Mouse (Mus musculus) thymus, adult 18-20 months (tissue): Measurements from ENCODE around the gene Creg1.
A peak's percentile ranks its signal among the peaks of the same experiment; 100 is the strongest.
"Not testable (repeated sequence)": the region's sequence is repeated elsewhere in the genome, so short reads cannot be mapped to it uniquely, and the experiment has no call there.

Experiments used
- DNase-seq, 2 experiments: peaks; one replicate each; pipeline ENCODE4 v3.0.0; 2022; ENCODE audit warnings: mixed read lengths in 2 of 2

The Creg1 gene

DNA sequence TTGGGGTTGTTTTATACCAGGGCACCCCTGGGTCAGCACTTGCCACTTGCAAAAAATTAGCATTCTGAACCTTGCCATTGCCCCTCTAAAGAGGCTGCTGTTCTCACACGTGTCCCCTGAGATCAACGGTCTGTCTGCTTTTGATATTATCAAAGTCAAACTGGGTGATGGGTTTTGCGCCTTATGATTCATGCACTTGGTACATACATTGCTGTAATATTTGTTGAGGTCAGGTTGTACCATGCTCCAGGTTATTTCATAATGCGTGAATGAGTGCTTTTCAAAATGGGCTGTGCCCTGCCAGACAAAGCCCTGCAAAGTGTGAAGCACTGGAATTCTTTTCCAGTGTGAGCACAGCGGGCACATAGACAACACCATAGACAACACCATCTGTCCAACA, 11.7 kb upstream of the Creg1 start:
- DNase-seq = no peak

DNA sequence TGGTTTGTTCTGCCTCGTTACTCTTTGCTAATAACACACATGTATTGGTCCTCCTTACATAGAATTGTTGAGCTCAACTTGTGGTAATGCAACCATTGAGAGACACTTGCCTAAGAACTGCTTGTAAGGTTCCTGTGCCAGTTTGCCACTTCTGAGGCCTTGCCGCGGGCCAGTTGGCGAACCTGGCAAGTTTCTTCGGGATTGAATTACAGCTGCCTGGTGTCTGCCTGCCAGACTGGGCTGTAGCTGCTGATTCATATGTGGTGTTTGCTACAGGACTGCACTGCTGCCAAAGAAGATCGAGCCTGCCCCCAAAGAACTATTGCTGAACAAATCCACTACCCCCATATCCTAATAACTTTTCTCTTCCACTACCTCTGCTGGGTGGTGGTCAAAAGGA, 9.3 kb upstream of the Creg1 start:
- no peak for DNase-seq

DNA sequence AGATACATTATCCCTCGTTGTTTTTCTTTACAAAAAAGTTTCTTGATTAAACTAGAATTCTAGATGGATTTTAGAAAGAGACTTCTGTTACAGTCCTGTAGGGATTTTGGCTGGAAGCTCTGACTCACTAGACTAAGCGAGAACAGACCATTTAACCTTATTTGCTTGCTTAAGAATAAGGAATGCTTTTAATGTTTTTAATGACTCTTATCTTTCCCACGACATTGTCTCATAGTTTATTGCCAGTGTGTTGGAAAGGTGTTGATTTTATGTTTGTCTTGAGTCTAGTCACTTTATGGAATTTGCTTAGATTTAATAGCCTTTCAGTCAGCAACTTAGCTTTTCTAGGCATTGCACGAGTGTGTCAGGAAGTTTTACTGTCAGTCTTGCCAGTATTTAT, 8.4 kb upstream of the Creg1 start:
- no peak for DNase-seq

DNA sequence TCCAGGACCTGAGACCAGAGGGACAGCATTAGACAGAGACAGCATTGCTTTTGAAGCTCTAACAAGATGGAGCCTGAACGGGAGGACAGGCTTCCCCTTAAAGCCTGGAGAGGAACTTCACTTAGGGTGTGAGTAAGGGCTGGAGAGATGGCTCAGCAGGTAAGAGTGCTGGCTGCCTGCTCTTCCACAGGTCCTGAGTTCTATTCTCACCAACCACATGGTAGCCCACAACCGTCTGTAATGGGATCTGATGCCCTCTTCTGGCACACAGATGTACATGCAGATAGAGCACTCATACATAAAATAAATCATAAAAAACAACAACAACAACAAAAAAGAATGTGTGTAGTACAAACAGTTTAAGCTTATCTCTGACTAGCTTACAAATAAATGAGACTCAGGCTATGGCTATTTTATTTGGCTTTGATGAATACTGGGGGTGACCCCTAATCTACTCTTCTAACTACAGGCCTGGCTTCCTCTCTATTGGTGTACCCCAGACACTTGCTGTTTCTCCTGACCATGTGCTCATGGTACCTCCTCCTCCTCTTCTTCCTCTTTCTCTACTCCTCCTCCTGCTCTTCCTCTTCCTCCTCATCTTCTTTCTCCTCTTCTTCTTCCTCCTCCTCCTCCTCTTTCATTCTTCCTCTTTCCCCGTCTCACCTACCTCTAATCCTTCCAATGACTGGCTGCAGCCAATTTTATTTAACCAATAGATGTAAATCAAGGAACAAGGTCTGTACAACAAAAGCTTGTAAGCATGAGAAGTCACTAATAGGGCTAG, 1.8 kb upstream of the Creg1 start:
- DNase-seq = no peak

DNA sequence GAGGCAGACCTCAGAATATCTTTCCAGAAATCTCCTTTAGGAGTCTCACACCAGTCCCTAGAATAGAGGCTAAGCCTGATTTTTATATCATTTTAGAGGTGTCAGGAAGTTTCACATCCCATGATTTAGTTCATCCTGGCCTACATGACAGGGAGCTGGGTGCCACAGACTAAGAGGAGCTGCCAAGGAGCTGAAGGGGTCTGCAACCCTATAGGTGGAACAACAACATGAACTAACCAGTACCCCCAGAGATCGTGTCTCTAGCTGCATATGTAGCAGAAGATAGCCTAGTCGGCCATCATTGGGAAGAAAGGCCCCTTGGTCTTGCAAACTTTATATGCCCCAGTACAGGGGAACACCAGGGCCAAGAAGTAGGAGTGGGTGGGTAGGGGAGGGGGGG, 1.0 kb upstream of the Creg1 start:
- not testable (repeated sequence) for DNase-seq

DNA sequence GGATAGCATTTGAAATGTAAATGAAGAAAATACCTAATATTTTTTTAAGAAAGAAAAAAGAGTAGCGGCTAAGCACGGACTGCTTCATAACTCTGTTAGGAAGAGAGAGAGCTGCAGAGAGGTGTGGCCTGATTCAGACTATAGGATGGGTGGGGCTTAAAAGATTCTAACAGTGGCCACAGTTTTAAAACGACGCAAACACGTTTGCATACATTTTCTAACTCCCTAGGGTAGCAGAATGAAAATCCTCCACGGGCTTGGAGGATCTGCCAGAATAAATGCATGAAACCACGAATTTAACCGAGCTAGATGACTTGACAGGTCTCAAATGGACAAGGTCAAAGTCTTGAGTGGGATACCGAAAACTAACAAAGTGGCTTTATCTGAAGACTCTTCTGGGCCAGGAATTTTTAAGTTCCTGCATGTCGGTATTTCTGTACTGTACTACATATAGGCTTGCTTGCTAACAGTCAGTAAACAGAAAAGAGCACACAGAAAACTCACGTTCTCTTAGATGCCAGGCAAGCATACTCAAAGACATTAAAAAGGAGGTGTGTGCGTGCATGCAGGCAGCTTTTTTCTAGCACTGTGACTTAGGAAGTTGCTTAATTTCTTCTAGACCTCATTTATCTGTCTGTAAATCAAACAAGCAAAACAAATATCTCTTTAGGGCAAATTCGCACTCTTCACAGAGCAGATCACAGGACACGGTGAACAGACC, 472 bp upstream of the Creg1 start:
- DNase-seq = no peak

DNA sequence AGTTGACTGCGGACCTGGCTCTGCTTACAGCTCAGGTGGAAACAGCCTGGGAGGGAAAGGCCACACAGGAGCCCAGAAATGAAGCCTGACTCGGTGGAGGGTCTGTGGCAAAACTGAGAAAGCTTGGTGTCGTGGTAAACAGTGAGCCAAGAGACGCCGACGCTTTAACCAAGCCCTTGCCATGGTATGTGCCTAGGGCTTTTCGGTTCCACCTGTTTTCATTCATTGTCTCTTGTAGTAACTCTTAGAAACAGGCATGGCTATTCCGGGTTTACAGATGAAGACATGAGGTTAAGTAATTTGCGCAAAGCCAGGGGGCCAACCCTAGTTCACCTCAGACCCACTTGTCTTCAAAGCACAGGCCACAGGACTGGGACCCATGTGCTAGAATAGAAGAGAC, 1.0 kb downstream of the Creg1 start:
- no peak for DNase-seq

DNA sequence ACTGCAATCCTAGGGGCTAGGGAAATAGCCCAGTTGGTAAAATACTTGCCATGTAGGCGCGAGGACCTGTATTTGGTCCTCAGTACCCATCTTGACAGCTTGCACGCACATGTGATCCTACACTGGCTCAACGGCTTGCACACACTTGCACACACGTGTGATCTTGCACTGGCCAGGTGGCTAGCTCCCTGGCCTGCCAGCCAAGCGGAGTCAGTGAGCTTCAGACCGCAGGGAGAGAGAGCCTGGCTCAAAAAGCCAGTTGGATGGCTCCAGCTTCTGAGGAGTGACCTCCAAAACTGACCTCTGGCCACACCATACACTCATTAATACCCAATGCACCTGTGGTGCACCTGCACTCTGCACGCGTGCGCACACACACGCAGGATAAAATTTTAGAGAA, 1.5 kb downstream of the Creg1 start:
- DNase-seq = no peak

DNA sequence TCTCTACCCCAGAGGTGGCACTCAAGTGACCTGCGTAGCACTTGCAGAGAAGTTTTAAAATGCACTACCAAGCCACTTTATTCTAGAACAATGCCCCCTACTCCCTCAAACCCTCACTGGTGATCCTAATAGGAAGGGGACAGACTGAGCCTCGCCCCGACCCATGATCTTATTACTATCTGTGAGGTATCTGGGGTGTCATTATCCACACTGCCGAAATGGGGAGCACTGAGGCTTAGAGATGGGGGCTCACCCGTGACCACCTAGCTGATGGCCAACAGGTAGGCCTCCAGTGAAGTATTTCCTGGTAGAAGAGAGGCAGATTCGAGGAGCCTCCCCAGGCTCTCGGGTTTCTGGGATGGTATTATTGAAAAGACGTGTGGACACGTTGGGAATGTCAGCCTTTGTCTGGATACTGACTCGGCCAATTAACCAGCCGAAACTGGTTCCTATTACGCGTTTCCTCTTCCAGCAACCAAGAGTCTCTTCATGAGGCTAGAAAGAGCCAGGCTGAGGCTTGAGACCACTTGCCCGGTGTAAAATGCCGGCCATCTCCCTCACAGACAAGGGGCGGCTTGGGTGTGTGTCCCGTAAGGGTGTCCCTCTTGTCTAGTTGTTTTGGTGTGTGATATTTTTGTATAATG, 2.2 kb downstream of the Creg1 start:
- DNase-seq = no peak

DNA sequence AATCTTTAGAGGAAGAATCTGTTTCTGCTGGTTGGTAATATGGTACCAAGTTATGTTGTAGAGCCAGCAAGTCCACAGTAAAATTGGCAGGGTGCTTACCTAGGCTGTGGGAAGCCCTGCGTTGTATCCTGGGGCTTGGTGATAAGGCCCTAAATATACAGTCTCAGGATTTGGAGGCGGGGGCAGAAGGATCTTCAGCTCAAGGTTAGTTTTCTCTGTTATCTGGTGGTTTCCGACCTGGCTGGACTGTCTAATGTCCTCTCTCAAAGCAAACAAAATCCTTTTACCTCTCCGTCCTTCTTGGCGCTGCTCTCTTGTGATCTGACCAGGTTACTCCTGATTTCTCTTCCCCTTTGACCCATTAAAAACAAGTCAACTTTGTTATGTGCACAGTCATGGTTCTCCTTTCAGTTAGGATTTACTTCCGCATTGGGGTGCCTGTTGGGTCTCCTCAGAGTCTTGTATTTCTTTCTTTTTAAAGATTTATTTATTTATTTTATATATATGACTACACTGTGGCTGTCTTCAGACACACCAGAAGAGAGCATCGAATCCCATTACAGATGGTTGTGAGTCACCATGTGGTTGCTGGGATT, 2.8 kb downstream of the Creg1 start:
- DNase-seq = no peak

DNA sequence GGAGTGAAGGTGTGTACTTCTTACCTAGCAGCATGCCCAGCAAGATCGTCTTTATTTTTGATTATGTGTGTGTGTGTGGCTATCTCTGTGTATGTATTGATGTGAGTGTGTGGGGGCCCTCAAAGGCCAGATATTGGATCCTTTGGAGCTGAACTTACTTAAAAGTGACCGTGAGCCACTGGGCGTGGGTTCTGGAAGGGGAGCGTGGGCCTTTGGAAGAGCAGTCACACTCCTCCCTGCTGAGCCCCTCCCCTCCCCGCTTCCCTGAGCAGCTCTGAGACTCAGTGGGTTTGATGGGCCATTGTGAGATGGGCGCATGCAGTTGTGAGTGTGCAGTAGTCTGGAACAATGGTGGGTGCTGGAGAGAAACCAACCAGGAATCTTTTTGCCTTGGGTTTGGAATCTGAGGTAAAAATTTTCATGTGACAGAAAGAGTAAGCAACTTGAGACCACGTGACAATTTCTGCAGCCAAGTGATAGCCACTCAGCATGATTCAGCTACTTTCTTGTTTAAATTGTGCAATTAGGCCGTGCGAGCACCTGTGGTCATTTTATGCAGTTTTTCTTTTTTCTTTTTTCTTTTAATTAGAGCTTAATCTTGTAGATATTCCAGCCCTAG, 5.5 kb downstream of the Creg1 start:
- no peak for DNase-seq

DNA sequence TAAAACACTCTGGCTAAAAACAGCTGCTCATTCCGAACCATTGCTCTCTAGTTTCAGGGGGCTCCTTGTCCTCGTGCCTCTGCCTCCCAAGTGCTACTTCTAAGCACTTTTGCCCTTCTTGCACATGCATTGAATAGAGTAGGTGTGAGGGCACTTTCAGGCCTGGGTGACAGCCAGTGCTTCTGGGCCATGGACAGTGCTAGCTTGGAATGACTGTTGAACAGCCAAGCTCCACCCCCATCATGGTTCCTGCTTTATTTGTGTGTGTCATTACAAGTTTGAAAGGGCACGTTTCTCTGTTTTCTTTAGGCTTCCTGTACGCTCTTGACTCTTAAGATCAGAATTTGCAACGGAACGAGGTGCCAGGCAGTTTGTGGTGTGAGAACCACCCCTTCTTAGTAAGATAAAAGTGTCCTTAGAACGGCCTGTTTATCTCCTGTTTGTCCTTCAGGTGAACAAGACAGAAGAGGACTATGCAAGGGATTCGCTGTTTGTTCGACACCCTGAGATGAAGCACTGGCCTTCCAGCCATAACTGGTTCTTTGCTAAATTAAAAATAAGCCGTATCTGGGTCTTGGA, 6.7 kb downstream of the Creg1 start:
- no peak for DNase-seq

DNA sequence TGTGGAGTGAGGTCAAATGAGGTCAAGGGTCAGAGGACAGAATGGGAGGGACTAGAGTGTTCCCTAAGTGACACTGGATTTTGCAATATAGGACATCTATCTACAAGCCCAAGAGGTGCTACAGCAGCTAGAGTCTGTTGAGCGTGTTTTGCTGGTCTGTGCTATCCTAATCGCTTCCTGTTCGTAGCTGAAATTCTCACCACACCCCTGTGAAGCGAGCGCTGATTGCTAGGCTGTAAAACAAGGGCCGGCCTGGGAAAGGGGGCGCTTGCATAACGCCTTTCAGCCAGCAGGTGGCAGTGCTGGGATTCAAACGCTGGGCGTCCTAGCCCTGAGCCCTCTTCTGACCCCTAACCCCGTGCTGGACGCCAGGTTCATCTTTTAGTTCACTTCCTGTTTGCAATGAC, 7.9 kb downstream of the Creg1 start:
- peak; percentile 47 to 55 for DNase-seq

DNA sequence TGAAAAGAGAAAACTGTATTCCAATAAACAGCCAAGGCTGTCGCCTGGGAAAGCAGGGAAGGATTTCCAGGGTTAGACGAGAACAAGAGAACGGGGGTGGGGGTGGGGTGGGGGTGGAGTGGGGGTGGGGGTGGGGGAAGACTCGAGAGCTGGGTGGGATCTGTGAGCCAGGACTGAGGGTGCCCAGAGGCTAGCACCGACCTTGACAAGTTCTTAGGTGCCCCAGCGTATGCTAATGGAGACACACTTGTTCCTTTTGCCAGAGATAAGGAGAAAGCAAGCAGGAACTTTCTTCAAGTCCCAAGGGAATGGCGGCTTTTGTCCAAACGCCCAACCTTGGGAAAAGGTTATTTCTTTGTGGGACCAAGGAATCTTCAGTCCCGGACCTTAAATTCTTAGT, 8.5 kb downstream of the Creg1 start:
- no peak for DNase-seq

DNA sequence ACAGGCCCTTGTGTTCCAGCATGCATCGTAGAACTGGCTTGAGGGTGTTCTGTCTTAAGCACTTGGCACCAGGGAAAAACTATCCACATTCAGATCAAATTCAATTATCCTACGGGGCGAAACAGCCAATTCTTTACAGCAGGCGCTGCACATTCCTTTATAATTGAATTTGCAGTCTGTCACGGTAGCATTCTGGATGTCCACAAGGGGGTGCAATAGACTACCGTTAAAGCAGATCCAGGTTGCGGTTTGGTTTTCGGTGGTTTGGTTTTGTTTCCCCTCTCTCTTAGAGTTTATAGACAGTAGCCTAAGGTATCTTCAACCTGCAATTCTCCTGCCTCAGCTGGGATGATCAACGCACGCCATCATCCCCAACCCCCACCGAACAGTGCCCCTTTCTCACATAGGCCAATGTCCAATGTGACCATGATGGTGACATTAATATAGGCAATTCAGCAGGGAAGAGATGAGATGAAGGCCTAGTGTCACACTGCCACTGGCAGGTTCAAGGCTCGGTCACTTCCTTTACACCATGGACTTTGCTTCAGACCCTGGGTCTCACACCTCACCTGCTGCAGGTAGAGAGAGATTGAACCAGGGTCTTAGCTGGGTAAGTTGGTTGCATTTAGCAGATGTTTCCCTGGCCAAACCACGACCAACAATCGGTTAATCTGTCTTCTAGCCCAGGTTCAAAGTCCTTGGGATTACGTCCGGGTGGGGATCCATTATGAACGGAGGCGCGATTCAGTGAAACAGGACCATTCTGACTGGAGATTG, 12.2 kb downstream of the Creg1 start:
- DNase-seq = peak in 1 of 2 experiments; percentile 55

DNA sequence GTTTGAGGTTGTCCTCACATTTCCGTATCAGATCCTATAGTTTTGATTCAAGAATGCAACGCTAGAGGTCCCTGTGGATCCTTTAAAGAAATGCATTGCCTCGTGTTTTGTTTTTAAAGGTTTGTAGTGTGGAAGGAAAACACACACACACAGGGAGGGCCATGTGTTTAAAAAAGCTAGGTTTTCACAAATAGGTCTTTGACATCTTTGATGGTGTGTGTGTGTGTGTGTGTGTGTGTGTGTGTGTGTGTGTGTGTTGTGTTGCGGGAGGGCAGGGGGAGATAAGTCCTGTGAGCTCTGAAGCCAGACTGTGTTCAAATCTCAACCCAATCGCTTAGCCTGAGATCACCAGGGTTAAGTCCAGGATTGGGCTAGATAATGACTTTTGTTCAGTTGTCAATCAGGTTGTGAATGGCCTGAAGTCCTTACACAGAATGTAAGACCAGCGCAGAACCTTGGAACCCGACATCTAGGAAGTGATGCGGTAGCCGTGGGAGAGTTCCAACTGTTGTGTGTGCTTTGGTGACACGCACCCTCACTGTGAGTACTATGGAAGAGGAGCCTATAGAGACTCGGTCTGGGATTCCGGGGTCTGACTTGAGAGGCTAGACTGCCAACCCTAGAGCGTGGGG, 16.5 kb downstream of the Creg1 start:
- DNase-seq = no peak

DNA sequence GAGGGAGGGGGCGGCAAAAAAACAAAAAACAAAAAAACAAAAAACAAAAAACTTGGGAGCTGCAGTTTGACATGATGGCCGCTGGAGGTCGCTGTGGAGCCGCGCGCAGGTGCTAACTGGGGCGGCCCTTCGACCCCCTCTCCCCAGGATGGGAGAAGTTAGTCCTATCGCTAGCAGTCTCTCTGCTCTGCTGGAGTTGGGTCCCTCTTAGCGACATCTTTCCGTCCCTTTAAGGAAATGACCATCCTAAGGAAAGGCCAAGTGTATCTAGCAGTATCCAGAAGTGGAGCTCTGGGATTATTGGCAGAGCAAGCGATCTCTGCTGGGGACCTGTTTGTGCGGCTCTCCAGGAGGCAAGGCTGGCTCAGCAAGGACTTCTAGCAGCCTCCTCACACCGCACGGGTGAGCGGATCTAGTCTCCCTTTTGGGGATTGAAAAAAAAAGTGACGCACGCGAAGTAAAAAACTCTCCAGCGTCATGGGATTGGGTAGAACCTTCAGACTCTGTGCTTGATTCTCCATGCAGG, 17.1 kb downstream of the Creg1 start:
- peak in 1 of 2 experiments; percentile 66 for DNase-seq

DNA sequence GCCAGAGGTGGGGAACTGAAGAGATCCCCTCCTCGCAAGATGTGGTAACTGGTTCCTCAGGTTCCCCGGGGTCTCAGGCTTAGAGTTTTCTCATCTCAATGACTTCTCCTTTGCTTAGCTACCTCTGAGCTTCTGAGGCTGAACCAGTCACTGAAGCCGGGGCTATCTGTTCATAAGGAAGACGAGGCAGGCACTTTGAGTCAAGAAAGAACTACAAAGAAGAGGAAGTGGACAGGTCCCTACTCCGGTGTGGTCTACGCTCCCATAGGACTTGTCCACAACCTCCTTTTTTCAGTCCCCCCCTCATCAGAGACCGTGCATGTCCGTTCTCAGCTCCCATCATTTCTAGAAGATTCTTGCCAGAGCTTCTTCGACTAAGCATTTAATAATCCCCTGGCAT, 17.9 kb downstream of the Creg1 start:
- no peak for DNase-seq

DNA sequence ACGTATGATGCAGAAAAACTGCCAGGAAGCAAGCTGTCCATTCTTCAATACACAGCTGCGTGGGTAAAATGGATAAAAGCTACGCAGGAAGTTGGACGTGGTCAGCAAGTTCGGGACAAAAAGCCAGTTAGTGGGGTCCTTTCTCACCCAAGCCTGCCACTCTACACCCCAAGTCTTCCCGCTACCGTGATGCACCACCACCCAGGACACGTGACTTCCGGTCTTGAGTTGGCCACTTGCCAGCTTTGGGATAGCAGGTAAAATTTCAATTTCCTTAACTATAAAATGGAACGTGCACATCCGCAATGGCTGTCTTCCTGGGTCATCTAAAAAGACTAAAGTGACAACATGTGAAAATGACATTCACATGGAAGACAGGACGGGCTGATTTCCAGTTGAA, 18.4 kb downstream of the Creg1 start:
- DNase-seq = no peak

DNA sequence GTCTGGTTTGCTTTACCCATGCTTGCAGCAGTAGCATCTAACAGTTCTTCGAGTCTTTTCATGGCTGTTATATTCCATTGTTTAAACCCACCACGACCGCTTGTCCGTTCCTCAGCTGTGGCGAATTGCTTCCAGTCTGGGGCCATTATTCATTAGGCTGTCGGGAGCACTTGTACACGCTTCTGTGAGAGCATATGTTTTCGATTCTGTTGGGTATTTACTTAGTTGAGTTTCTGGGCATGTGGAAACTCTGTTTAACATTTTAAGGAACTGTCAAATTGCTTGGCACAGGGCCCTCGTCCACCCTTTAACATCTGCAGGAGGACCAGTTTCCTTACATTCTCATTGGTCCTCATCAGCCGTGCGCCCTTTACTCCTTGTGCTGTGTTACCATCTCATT, 22.8 kb downstream of the Creg1 start:
- DNase-seq = no peak

DNA sequence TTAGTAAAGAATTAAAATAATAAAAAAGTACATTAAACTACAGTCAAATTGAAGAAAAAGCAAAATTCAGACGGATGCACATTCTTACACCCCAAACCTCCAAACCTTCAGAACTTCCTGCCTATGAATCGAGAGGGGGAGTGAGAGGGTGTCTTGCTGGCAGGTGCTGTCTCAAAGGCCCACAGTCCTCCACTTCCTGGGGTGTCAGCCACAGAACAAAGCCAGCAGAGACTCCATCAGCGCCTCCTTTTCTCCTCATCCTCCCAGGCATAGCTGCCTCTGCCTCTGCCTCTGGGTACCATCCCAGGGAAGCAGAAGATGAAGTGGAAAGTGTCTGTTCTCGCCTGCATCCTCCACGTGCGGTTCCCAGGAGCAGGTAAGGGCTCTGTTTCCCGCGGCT, 25.0 kb downstream of the Creg1 start, which contains the start of gene Cd247:
Gene Cd247 (plus strand): TSS at position 171 of the 400 bp plus-strand sequence.
- DNase-seq = peak; percentile 65 to 83
